Mouse (Mus musculus): ENCODE measurements around the gene Mms19. TPM values are rescaled to one million over a fixed set of nuclear protein-coding genes. Genes with fewer than 3 reads are reported as not detected.

The Mms19 gene
- polyA plus RNA-seq (2012; rRNA removed), result 19.0 and 22.6 TPM in 2 replicates

GRCm38 (mm10) chr19:41980819-41981594 lies at the start of gene Mms19:
Mms19 (minus strand) TSS chr19:41981157.

GRCm38 (mm10) chr19:41981595-41981927 lies 604 bp upstream of the Mms19 start, which contains the start of gene Ubtd1:
Ubtd1 (plus strand) TSS chr19:41981763.

GRCm38 (mm10) chr19:41933179-41934086 lies 47.5 kb downstream of the Mms19 start, which contains the start of the genes Exosc1 and Zdhhc16:
Exosc1 (minus strand) TSS chr19:41933423.
Zdhhc16 (plus strand) TSS chr19:41933480.

GRCm38 (mm10) chr19:41911178-41912073 lies 69.5 kb downstream of the Mms19 start, which contains the start of gene Pgam1:
Pgam1 (plus strand) TSS chr19:41911923.

GRCm38 (mm10) chr19:41895460-41896318 lies 85.3 kb downstream of the Mms19 start, which contains the start of gene Rrp12:
Rrp12 (minus strand) TSS chr19:41896173.

Other genes with a start within 250 kb of the Mms19 start
- gene Slit1, start 237.5 kb downstream of the Mms19 start, polyA plus RNA-seq (2012; rRNA removed), result 0.18 and 0.56 TPM in 2 replicates
- gene Arhgap19, start 179.1 kb downstream of the Mms19 start, polyA plus RNA-seq (2012; rRNA removed), result 0.30 and 0.45 TPM in 2 replicates
- gene Frat1, start 151.2 kb downstream of the Mms19 start, polyA plus RNA-seq (2012; rRNA removed), result 3.8 and 5.9 TPM in 2 replicates
- 3.4 and 5.8 TPM in 2 replicates for gene Frat2, start 133.0 kb downstream of the Mms19 start, polyA plus RNA-seq (2012; rRNA removed)
- gene Rrp12, start 85.0 kb downstream of the Mms19 start, polyA plus RNA-seq (2012; rRNA removed), result 1.9 and 2.7 TPM in 2 replicates
- gene Pgam1, start 69.2 kb downstream of the Mms19 start, polyA plus RNA-seq (2012; rRNA removed), result 105 and 148 TPM in 2 replicates
- 2.5 and 3.4 TPM in 2 replicates for gene Exosc1, start 47.7 kb downstream of the Mms19 start, polyA plus RNA-seq (2012; rRNA removed)
- 29.1 and 32.4 TPM in 2 replicates for gene Zdhhc16, start 47.7 kb downstream of the Mms19 start, polyA plus RNA-seq (2012; rRNA removed)
- gene Ubtd1, start 606 bp upstream of the Mms19 start, polyA plus RNA-seq (2012; rRNA removed), result 15.6 and 23.6 TPM in 2 replicates
- 0.09 TPM in 1 of 2 replicates, not detected in the other for gene Ankrd2, start 54.8 kb upstream of the Mms19 start, polyA plus RNA-seq (2012; rRNA removed)
- 0.39 and 0.90 TPM in 2 replicates for gene Hoga1, start 64.5 kb upstream of the Mms19 start, polyA plus RNA-seq (2012; rRNA removed)
- gene 4933411K16Rik, start 71.1 kb upstream of the Mms19 start, polyA plus RNA-seq (2012; rRNA removed), result not detected in 2 replicates
- 2.2 and 2.4 TPM in 2 replicates for gene Morn4, start 105.2 kb upstream of the Mms19 start, polyA plus RNA-seq (2012; rRNA removed)
- 13.3 and 18.7 TPM in 2 replicates for gene Pi4k2a, start 109.3 kb upstream of the Mms19 start, polyA plus RNA-seq (2012; rRNA removed)
- gene Avpi1, start 147.9 kb upstream of the Mms19 start, polyA plus RNA-seq (2012; rRNA removed), result 37.5 and 71.1 TPM in 2 replicates
- gene Marveld1, start 166.2 kb upstream of the Mms19 start, polyA plus RNA-seq (2012; rRNA removed), result 60.6 and 81.2 TPM in 2 replicates
- gene Zfyve27, start 182.8 kb upstream of the Mms19 start, polyA plus RNA-seq (2012; rRNA removed), result 11.5 and 11.6 TPM in 2 replicates
- 6.6 and 8.4 TPM in 2 replicates for gene Sfrp5, start 221.1 kb upstream of the Mms19 start, polyA plus RNA-seq (2012; rRNA removed)